Mouse (Mus musculus) effector memory CD4-positive, alpha-beta T cell, adult 5 months (primary cell): Measurements from ENCODE around the gene Aunip. TPM values are rescaled to one million over a fixed set of nuclear protein-coding genes. Genes with fewer than 3 reads are reported as not detected.

Source experiments
- polyA plus RNA-seq: library from polyadenylated mRNA; unstranded; fragments of 100-300 nt; shearing (Covaris generic); gene quantifications from one replicate; pipeline ENCODE4 v1.2.1, GENCODE M21; 2017

Gene Aunip
- polyA plus RNA-seq, result not detected

GRCm38 (mm10) chr4:134510845-134511411 lies at the start of gene Aunip:
Gene Aunip, plus strand, starts transcription at chr4:134510999.

GRCm38 (mm10) chr4:134468215-134468575 lies 42.6 kb upstream of the Aunip start, which contains the start of gene Stmn1:
Gene Stmn1, plus strand, starts transcription at chr4:134468320.

GRCm38 (mm10) chr4:134496595-134497210 lies 14.1 kb upstream of the Aunip start, which contains the start of gene Paqr7:
Gene Paqr7, plus strand, starts transcription at chr4:134496697.

GRCm38 (mm10) chr4:134534932-134535786 lies 24.4 kb downstream of the Aunip start, which contains the start of gene Mtfr1l:
Gene Mtfr1l, minus strand, starts transcription at chr4:134535387.

GRCm38 (mm10) chr4:134551494-134552316 lies 40.9 kb downstream of the Aunip start, which contains the start of gene Selenon:
Gene Selenon, minus strand, starts transcription at chr4:134552166.

Other genes starting within 250 kb of the Aunip start
- 7.7 TPM for gene Pdik1l, start 223.1 kb upstream of the Aunip start, polyA plus RNA-seq
- not detected for gene Trim63, start 195.9 kb upstream of the Aunip start, polyA plus RNA-seq
- not detected for gene Slc30a2, start 167.8 kb upstream of the Aunip start, polyA plus RNA-seq
- gene Extl1, start 127.1 kb upstream of the Aunip start, polyA plus RNA-seq, result 0.21 TPM
- 1.6 TPM for gene Pafah2, start 114.7 kb upstream of the Aunip start, polyA plus RNA-seq
- gene Stmn1, start 42.7 kb upstream of the Aunip start, polyA plus RNA-seq, result 25.5 TPM
- gene Paqr7, start 14.3 kb upstream of the Aunip start, polyA plus RNA-seq, result 11.9 TPM
- gene Mtfr1l, start 24.4 kb downstream of the Aunip start, polyA plus RNA-seq, result 88.8 TPM
- 3.8 TPM for gene Selenon, start 41.2 kb downstream of the Aunip start, polyA plus RNA-seq
- 6.2 TPM for gene Man1c1, start 193.3 kb downstream of the Aunip start, polyA plus RNA-seq